Mouse (Mus musculus) intestine, embryonic 14.5 days (tissue): ENCODE measurements at regions not wholly inside any gene's neighbourhood (a gene's known extent, or its start where the extent isn't known, plus 50 kb on each side); places are given as distances from the start of the nearest gene placed in this dataset.

Experiments used
- ATAC-seq: fragments of 200-750 bp; cut with Nextera tagmentation; replicated peaks from 2 replicates; pipeline ENCODE4 v1.8.0; 2017; ENCODE audit warnings: low read depth, moderate number of reproducible peaks, moderate TSS enrichment, moderate library complexity; ENCODE audit not compliant: low FRiP score, low TSS enrichment
- DNase-seq: peaks from one replicate; pipeline ENCODE4 v3.0.0-alpha.2; 2018; ENCODE audit warnings: low spot score
- H3K27ac ChIP-seq: fragments of 300-500 bp; sonication (generic); 2 replicates; pipeline ENCODE4 v1.5.1; 2014; ENCODE audit warnings: low read depth, mild to moderate bottlenecking, control low read depth
- H3K27me3 ChIP-seq: fragments of 300-500 bp; sonication (generic); replicated peaks from 2 replicates; pipeline ENCODE4 v1.6.1; 2014; ENCODE audit warnings: low read length, control low read depth; ENCODE audit not compliant: control insufficient read depth, insufficient read depth
- H3K36me3 ChIP-seq: fragments of 300-500 bp; sonication (generic); 2 replicates; pipeline ENCODE4 v1.6.1; 2014; ENCODE audit warnings: low read length, control low read depth; ENCODE audit not compliant: control insufficient read depth, insufficient read depth
- H3K4me1 ChIP-seq: fragments of 300-500 bp; sonication (generic); replicated peaks from 2 replicates; pipeline ENCODE4 v1.6.1; 2014; ENCODE audit warnings: low read length, control low read depth, mixed read lengths; ENCODE audit not compliant: control insufficient read depth, insufficient read depth
- H3K4me2 ChIP-seq: fragments of 300-500 bp; sonication (generic); 2 replicates; pipeline ENCODE4 v1.6.1; 2014; ENCODE audit warnings: low read length
- H3K4me3 ChIP-seq: fragments of 300-500 bp; sonication (generic); 2 replicates; pipeline ENCODE4 v1.5.1; 2014; ENCODE audit warnings: low read depth, low read length, control low read depth, mixed read lengths
- H3K9ac ChIP-seq: fragments of 300-500 bp; sonication (generic); 2 replicates; pipeline ENCODE4 v1.6.1; 2014; ENCODE audit warnings: mild to moderate bottlenecking, low read length
- H3K9me3 ChIP-seq: fragments of 300-500 bp; sonication (generic); 2 replicates; pipeline ENCODE4 v1.6.1; 2016; ENCODE audit warnings: low read length, control low read depth; ENCODE audit not compliant: control insufficient read depth
- WGBS: fragments of 180-500 bp; shearing (Covaris S2); extraction: QIAGEN DNeasy Blood & Tissue Kit; methylation state at CpG from one replicate; pipeline ENCODE4 v1.1.7; 2014; 5-methylcytosine and 5-hydroxymethylcytosine counted together

DNA sequence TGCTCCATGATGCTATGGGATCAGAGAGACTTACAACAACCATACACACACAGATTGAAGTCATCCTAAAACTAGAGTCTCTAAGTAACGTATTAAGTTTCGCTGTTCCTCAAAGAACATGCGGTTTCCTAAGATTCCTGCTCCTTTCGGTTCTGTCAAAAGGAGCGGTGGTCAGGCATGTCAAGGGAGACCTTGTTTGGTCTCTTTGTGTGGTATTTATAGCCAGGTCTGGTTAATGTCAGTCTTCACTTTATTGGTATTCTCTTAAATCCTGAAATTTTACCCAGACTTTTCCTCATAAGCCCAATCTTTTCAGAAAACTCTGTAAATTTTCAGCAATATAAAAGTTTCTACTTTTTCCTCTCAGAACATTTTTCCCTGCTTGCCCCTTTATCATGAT lies 166.5 kb downstream of the Isl1 start:
- H3K27ac ChIP-seq = no peak overlapping the region
- H3K4me1 ChIP-seq = peaks cover 3% of the 10 kb centered on the region; the same call in 1 of the 2 replicates
- ATAC-seq (no peak), DNase-seq (no peak)
- H3K27me3 ChIP-seq = no peaks in the 10 kb centered on the region
- no peaks in the 10 kb centered on the region for H3K9me3 ChIP-seq
- WGBS = 25% methylated on average over 5 of the region's 5 CpGs
- no peak overlapping the region for H3K4me3 ChIP-seq
- no peaks in the 10 kb centered on the region for H3K36me3 ChIP-seq
- no peak overlapping the region for H3K9ac ChIP-seq
- peak overlapping the region; percentile 5; the same call in 1 of the 2 replicates for H3K4me2 ChIP-seq

DNA sequence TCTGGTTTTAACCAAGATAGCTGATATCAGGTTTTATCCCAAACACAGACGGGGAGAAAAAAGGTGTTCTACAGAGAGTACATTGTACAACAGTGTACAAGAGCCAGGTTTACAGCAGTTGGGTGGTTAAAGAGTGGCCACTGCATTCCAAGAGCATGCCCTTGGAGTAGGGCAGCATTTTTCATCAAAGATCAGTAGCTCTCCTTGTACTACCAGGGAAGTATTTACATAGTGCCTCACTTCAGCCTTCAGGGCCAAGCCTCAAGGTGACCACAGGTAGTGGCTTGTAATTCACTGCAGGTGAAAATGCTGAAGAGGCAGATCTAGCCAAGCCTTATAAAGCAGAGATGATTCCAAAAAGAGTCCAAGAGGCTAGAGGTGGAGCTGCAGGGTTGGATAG lies 190.8 kb downstream of the Isl1 start:
- Histone ChIP-seq H3K9ac (no peak overlapping the region), H3K36me3 (no peaks in the 10 kb centered on the region), H3K9me3 (no peaks in the 10 kb centered on the region), H3K27ac (no peak overlapping the region), H3K4me2 (no peak overlapping the region), H3K4me3 (no peak overlapping the region), H3K27me3 (no peaks in the 10 kb centered on the region), H3K4me1 (no peaks in the 10 kb centered on the region)
- DNase-seq (no peak), ATAC-seq (no peak)
- 94% methylated on average over 1 of the region's 1 CpGs for WGBS

DNA sequence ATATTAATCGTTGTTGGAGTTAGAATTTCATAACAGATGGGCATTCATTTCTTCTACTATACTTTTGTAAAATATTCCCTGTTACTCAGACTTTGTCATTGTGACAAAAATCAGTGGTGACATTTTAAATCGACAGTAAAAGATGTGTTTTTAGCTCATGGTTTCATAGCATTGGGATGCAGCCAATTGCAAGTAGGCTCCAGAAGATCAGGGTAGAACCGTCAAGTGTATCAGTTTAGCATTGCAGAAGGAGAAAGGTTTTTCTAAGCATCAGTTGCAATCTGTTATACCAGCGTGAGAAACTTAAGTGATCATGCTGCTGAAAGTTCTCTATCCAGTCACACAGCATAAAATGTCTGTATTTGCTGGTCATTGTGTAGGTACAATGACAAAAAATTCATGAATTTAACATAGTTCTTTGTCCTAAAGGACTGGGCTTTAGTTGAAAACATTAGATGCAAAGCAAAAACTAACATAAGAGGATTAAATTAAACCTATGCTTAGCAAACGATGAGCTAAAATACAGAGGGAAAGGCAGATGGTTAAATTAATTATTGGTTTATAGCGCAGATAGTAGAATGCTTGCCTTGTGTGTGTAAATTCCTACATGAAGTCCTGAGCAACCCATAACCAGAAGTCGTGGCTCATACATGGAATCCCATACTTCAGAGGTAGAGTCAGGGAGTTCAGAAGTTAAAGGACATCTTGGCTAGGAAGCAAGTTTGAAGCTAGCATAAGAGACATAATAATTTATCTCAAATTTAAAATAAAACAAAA lies 198.3 kb downstream of the Isl1 start:
- H3K9ac ChIP-seq = no peak overlapping the region
- H3K27ac ChIP-seq = no peak overlapping the region
- no peaks in the 10 kb centered on the region for H3K9me3 ChIP-seq
- ATAC-seq (no peak), DNase-seq (no peak)
- no peak overlapping the region for H3K4me3 ChIP-seq
- H3K27me3 ChIP-seq = no peaks in the 10 kb centered on the region
- no peak overlapping the region for H3K4me2 ChIP-seq
- 81% methylated on average over 7 of the region's 7 CpGs for WGBS
- no peaks in the 10 kb centered on the region for H3K36me3 ChIP-seq
- no peaks in the 10 kb centered on the region for H3K4me1 ChIP-seq

DNA sequence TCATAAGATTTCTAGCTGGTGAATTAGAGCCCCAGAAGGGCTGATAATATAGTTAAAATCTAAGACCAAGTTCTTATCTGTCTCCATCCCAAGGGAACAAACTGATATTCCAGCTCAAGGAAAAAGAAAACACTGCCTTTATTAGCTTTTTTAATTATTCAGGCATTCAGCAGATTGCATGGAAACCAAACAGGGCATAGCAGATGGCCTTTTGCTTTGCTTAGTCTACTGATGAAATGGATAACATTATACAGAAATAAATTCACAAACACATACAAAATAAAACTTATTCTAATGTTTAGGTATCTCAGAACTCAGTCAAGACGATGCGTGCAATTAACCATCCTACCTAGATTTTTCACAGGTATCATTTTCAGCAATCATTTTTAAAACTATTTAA lies 198.9 kb downstream of the Isl1 start:
- DNase-seq = no peak
- ATAC-seq = no peak
- Histone ChIP-seq H3K27ac (no peak overlapping the region), H3K9ac (no peak overlapping the region), H3K4me1 (no peaks in the 10 kb centered on the region), H3K4me2 (no peak overlapping the region), H3K9me3 (no peaks in the 10 kb centered on the region), H3K4me3 (no peak overlapping the region), H3K27me3 (no peaks in the 10 kb centered on the region), H3K36me3 (no peaks in the 10 kb centered on the region)
- WGBS = 91% methylated on average over 2 of the region's 2 CpGs

DNA sequence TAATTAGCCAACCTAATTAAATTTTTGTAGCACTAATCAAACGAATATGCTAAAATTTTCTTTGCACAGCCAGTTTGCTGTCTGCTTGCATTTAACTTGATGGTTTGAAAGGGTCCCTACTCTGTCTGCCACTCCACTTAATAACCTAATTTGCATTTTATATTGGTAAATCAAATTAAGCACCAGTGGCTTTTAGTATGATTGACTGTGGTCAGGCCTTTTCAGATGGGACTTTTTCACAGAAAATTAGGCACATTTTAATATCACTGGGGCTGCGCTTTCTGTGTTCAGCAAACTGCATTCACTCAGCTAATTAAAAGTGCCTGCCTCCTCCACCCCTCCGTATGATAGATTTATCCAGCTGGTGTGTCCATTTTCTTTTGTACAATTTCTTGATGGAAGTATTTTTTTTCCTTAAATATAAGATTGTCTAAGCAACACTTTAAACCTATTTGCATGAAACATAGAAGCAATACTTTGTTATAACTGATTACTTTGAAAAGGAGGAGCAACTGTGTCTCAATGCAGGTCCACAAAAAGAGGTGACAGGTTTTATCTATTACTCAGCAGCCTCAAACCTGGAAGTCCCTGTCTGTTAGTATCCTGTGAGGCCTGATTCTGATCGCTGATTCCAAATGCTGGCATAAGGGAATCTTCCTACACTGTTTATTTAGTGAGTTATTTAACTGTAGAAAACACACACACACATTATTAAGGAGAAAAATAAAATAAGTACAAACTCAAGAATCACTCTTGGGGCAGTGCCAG lies 221.8 kb downstream of the Isl1 start:
- Histone ChIP-seq H3K27me3 (no peaks in the 10 kb centered on the region), H3K4me3 (no peak overlapping the region), H3K9me3 (no peaks in the 10 kb centered on the region), H3K4me2 (no peak overlapping the region), H3K36me3 (no peaks in the 10 kb centered on the region), H3K4me1 (no peaks in the 10 kb centered on the region), H3K9ac (no peak overlapping the region), H3K27ac (no peak overlapping the region)
- DNase-seq (no peak), ATAC-seq (no peak)
- WGBS = 71% methylated on average over 4 of the region's 4 CpGs

DNA sequence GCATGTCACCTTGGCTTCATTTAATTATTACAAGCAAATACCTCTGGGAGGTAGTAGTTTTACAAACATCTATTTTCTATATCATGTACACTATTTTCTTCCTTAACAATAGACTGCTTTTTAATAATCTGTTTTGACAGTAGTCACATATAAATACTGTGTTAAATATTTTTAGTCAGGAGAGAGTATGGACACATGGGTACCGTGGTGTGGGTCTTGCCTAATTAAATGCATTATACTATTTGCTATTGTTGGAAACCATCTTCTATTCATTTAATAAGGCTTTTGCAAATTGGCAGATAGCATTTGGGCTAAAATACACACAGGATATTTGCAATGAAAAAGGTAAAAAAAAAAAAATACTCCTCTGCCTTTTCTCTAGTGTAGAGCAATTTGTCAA lies 222.3 kb downstream of the Isl1 start:
- no peaks in the 10 kb centered on the region for H3K36me3 ChIP-seq
- ATAC-seq (no peak), DNase-seq (no peak)
- H3K27me3 ChIP-seq = no peaks in the 10 kb centered on the region
- no peaks in the 10 kb centered on the region for H3K9me3 ChIP-seq
- H3K9ac ChIP-seq = no peak overlapping the region
- WGBS = 77% methylated on average over 1 of the region's 1 CpGs
- no peak overlapping the region for H3K4me3 ChIP-seq
- no peaks in the 10 kb centered on the region for H3K4me1 ChIP-seq
- no peak overlapping the region for H3K4me2 ChIP-seq
- no peak overlapping the region for H3K27ac ChIP-seq

DNA sequence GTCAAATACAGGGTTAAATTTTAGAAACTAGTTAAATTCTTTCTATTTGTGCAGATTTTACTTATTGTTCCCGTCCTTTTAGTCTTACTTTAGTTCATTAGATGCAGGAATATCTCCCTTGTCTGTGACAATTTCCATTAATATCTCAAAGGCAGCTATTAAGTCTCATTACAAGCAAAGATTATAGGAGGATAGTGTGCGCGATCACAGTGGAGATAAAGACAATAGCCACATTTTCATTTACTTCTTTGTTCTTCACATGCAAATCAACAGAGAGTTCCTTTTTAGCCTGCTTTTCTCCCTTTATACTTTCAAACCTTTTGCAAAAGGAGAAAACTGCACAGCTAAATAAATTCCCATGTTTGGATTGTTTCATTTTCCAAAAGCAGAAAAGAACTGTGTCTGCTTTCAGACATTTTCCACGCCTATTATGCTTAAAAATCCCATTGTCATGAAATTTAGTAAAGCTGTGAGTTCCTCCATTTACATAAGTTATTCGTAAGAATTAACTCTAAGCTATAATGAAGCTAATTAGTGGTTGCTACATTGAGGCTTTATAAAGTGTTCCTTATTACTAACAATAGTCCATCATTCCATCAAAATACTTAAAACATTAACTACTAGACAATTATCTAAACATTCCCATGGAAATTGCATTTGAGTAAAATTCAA lies 252.4 kb downstream of the Isl1 start:
- no peak overlapping the region for H3K9ac ChIP-seq
- no peaks in the 10 kb centered on the region for H3K36me3 ChIP-seq
- no peaks in the 10 kb centered on the region for H3K27me3 ChIP-seq
- H3K4me2 ChIP-seq = no peak overlapping the region
- 83% methylated on average over 5 of the region's 5 CpGs for WGBS
- H3K9me3 ChIP-seq = no peaks in the 10 kb centered on the region
- DNase-seq = no peak
- no peak for ATAC-seq
- H3K4me1 ChIP-seq = no peaks in the 10 kb centered on the region
- no peak overlapping the region for H3K27ac ChIP-seq
- H3K4me3 ChIP-seq = no peak overlapping the region

DNA sequence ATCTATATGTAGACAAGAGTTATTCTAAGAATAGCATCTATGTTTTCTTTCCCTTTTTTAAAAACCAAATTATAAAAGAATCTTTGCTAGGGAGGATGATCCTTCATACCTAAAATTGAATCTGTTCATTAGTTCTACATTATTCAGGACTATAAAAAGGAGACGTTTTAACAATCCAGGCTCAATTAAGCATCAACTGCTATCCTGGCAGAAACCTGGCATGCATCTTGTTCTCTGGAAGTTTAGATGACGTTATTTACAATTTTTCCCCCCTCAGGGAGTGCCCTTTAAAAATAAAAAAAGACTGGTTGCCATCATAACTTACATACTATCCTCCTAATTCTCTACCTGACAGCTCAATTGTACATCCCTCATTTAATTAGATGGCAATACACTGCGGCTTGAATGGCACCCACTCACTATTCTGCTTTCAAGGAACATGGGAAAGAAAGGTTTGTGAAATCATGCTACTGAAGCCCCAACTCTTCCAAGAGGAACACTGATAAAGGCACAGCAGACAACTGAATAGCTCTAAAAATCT lies 253.3 kb downstream of the Isl1 start:
- H3K4me3 ChIP-seq = no peak overlapping the region
- WGBS = 72% methylated on average over 3 of the region's 3 CpGs
- no peak overlapping the region for H3K9ac ChIP-seq
- H3K27ac ChIP-seq = no peak overlapping the region
- DNase-seq (no peak), ATAC-seq (no peak)
- no peak overlapping the region for H3K4me2 ChIP-seq
- no peaks in the 10 kb centered on the region for H3K36me3 ChIP-seq
- no peaks in the 10 kb centered on the region for H3K4me1 ChIP-seq
- no peaks in the 10 kb centered on the region for H3K27me3 ChIP-seq
- H3K9me3 ChIP-seq = no peaks in the 10 kb centered on the region
